Mouse (Mus musculus) G1E (cell line): ENCODE results near the gene Fgfr2.

Source experiments
- CTCF ChIP-seq: IDR thresholded peaks from 2 replicates; pipeline ENCODE4 v1.5.1; 2012; ENCODE audit warnings: low read depth, low read length, inconsistent platforms, mixed read lengths
- GATA1 ChIP-seq: IDR thresholded peaks from 2 replicates; pipeline ENCODE4 v1.6.1; 2012; ENCODE audit warnings: borderline replicate concordance, low read length, inconsistent platforms, mixed read lengths
- POLR2AphosphoS5 ChIP-seq: IDR thresholded peaks from 2 replicates; pipeline ENCODE4 v1.6.1; 2012; ENCODE audit warnings: low read depth, low read length, inconsistent platforms; ENCODE audit not compliant: insufficient replicate concordance
- TAL1 ChIP-seq: conservative IDR thresholded peaks from 2 replicates; pipeline ENCODE4 v1.6.1; 2012; ENCODE audit warnings: low read depth, low read length, inconsistent platforms, mixed read lengths

DNA sequence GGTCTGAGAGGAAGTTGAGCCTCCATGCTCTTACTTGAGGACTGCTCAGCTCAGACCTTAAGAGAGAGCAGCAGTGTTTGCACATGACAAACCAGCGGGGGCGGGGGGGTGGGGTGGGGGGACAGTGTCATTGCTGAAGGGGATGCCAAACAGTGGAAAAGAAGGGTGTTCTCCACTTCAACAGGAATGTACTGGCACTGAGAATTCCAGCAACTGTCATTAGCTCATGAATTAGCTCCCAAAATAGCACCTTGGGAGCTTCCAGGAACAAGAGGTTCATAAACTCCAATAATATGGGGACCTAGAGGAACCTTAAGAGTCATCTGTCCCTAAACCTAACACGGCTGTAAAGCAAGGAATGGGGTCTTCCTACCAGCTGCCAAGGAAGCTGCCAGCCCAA, 680.0 kb downstream of the Fgfr2 start:
- TF ChIP-seq POLR2AphosphoS5 = no peak
- no peak for TF ChIP-seq GATA1
- no peak for TF ChIP-seq CTCF
- no peak for TF ChIP-seq TAL1
